Mouse (Mus musculus) forebrain, embryonic 11.5 days (tissue): ENCODE measurements around the gene Lamp1. TPM values are rescaled to one million over a fixed set of nuclear protein-coding genes. Genes with fewer than 3 reads are reported as not detected.

Experiments used
- ATAC-seq: fragments of 200-750 bp; cut with Nextera tagmentation; replicated peaks from 2 replicates; pipeline ENCODE4 v1.8.0; 2017; ENCODE audit warnings: moderate TSS enrichment; ENCODE audit not compliant: low FRiP score
- DNase-seq: peaks from one replicate; pipeline ENCODE4 v3.0.0-alpha.2; 2017; ENCODE audit warnings: low spot score
- H3K27ac ChIP-seq: fragments of 300-500 bp; sonication (generic); 2 replicates; pipeline ENCODE4 v1.5.1; 2014; ENCODE audit warnings: low read depth, low read length
- H3K27me3 ChIP-seq: fragments of 300-500 bp; sonication (generic); 2 replicates; pipeline ENCODE4 v1.6.1; 2014; ENCODE audit warnings: mild to moderate bottlenecking, low read length, mixed read lengths; ENCODE audit not compliant: control insufficient read depth, insufficient read depth
- H3K36me3 ChIP-seq: fragments of 300-500 bp; sonication (generic); 2 replicates; pipeline ENCODE4 v1.6.1; 2014; ENCODE audit warnings: mild to moderate bottlenecking, low read length, moderate library complexity, mixed read lengths; ENCODE audit not compliant: control insufficient read depth, insufficient read depth
- H3K4me1 ChIP-seq: fragments of 300-500 bp; sonication (generic); replicated peaks from 2 replicates; pipeline ENCODE4 v1.6.1; 2014; ENCODE audit warnings: low read length, mixed read lengths; ENCODE audit not compliant: control insufficient read depth, insufficient read depth
- H3K4me2 ChIP-seq: fragments of 300-500 bp; sonication (generic); 2 replicates; pipeline ENCODE4 v1.6.1; 2014; ENCODE audit warnings: low read depth, mild to moderate bottlenecking, low read length, moderate library complexity, mixed read lengths; ENCODE audit not compliant: severe bottlenecking
- H3K4me3 ChIP-seq: fragments of 300-500 bp; sonication (generic); 2 replicates; pipeline ENCODE4 v1.5.1; 2014; ENCODE audit warnings: low read depth, low read length
- H3K9ac ChIP-seq: fragments of 300-500 bp; sonication (generic); 2 replicates; pipeline ENCODE4 v1.6.1; 2014; ENCODE audit warnings: low read length
- H3K9me3 ChIP-seq: fragments of 300-500 bp; sonication (generic); 2 replicates; pipeline ENCODE4 v1.6.1; 2016; ENCODE audit warnings: low read length, mixed read lengths; ENCODE audit not compliant: control insufficient read depth
- WGBS: fragments of 180-500 bp; shearing (Covaris S2); extraction: QIAGEN DNeasy Blood & Tissue Kit; methylation state at CpG from one replicate; pipeline ENCODE4 v1.1.7; 2014; 5-methylcytosine and 5-hydroxymethylcytosine counted together
- polyA plus RNA-seq: library from polyadenylated mRNA; unstranded; fragments of >200 nt; fragmentation: Nextera tagmentation; extraction: Ambion mirVana; gene quantifications from 2 replicates; pipeline ENCODE4 v1.2.1, GENCODE M21; 2014

Lamp1 gene
- polyA plus RNA-seq, 1 experiment from 2014 or later, result 240 TPM

- Histone ChIP-seq H3K9ac (no peak overlapping the region), H3K36me3 (no peaks in the 10 kb centered on the region; the same call in none of the 2 replicates), H3K4me3 (no peak overlapping the region), H3K27ac (no peak overlapping the region), H3K27me3 (no peaks in the 10 kb centered on the region), H3K9me3 (no peaks in the 10 kb centered on the region), H3K4me2 (no peak overlapping the region), H3K4me1 (no peaks in the 10 kb centered on the region)
- no peak for ATAC-seq
- no peak for DNase-seq
- WGBS, result 48% methylated on average over 2 of the region's 2 CpGs
These were observed 22.7 kb downstream of the Lamp1 start for GRCm38 (mm10) chr8:13181691-13181976.

GRCm38 (mm10) chr8:13186819-13187218, 27.9 kb downstream of the Lamp1 start:
- no peak for ATAC-seq
- Histone ChIP-seq H3K4me1 (no peaks in the 10 kb centered on the region), H3K36me3 (no peaks in the 10 kb centered on the region), H3K27me3 (no peaks in the 10 kb centered on the region), H3K27ac (no peak overlapping the region), H3K9me3 (no peaks in the 10 kb centered on the region), H3K9ac (no peak overlapping the region), H3K4me2 (no peak overlapping the region), H3K4me3 (no peak overlapping the region)
- 94% methylated on average over 8 of the region's 8 CpGs for WGBS
- DNase-seq, result no peak

GRCm38 (mm10) chr8:13187229-13187628, 28.3 kb downstream of the Lamp1 start:
- DNase-seq, result no peak
- 84% methylated on average over 9 of the region's 9 CpGs for WGBS
- Histone ChIP-seq H3K36me3 (no peaks in the 10 kb centered on the region), H3K4me1 (no peaks in the 10 kb centered on the region), H3K27me3 (no peaks in the 10 kb centered on the region), H3K9me3 (no peaks in the 10 kb centered on the region), H3K27ac (no peak overlapping the region), H3K4me3 (no peak overlapping the region), H3K9ac (no peak overlapping the region), H3K4me2 (no peak overlapping the region)
- no peak for ATAC-seq

- no peaks in the 10 kb centered on the region for H3K36me3 ChIP-seq
- no peaks in the 10 kb centered on the region for H3K27me3 ChIP-seq
- no peaks in the 10 kb centered on the region for H3K9me3 ChIP-seq
- H3K4me1 ChIP-seq, result no peaks in the 10 kb centered on the region
- no peak overlapping the region for H3K4me2 ChIP-seq
- ATAC-seq (no peak), DNase-seq (no peak)
- no peak overlapping the region for H3K4me3 ChIP-seq
- 59% methylated on average over 7 of the region's 7 CpGs for WGBS
- H3K9ac ChIP-seq, result no peak overlapping the region
- no peak overlapping the region for H3K27ac ChIP-seq
These were observed 28.7 kb downstream of the Lamp1 start for GRCm38 (mm10) chr8:13187638-13188037.

GRCm38 (mm10) chr8:13188052-13188555, 29.1 kb downstream of the Lamp1 start:
- H3K27me3 ChIP-seq, result no peaks in the 10 kb centered on the region
- no peak overlapping the region for H3K9ac ChIP-seq
- no peak overlapping the region for H3K4me3 ChIP-seq
- DNase-seq (no peak), ATAC-seq (no peak)
- H3K27ac ChIP-seq, result no peak overlapping the region
- WGBS, result 88% methylated on average over 13 of the region's 13 CpGs
- H3K4me1 ChIP-seq, result no peaks in the 10 kb centered on the region
- H3K36me3 ChIP-seq, result no peaks in the 10 kb centered on the region
- no peaks in the 10 kb centered on the region for H3K9me3 ChIP-seq
- H3K4me2 ChIP-seq, result no peak overlapping the region

- 97% methylated on average over 1 of the region's 1 CpGs for WGBS
- Histone ChIP-seq H3K9ac (no peak overlapping the region), H3K27ac (no peak overlapping the region), H3K4me3 (no peak overlapping the region), H3K4me2 (no peak overlapping the region), H3K9me3 (no peaks in the 10 kb centered on the region), H3K27me3 (no peaks in the 10 kb centered on the region), H3K36me3 (no peaks in the 10 kb centered on the region), H3K4me1 (no peaks in the 10 kb centered on the region)
- ATAC-seq (no peak), DNase-seq (no peak)
These were observed 29.9 kb downstream of the Lamp1 start for GRCm38 (mm10) chr8:13188857-13189256.

- DNase-seq, result no peak
- no peaks in the 10 kb centered on the region for H3K36me3 ChIP-seq
- no peaks in the 10 kb centered on the region for H3K9me3 ChIP-seq
- H3K27me3 ChIP-seq, result no peaks in the 10 kb centered on the region
- H3K4me2 ChIP-seq, result no peak overlapping the region
- no peak overlapping the region for H3K27ac ChIP-seq
- H3K9ac ChIP-seq, result no peak overlapping the region
- no peak for ATAC-seq
- WGBS, result 92% methylated on average over 8 of the region's 8 CpGs
- 0 out of 2 replicates have a peak, but pooled peaks cover 3% of the 10 kb centered on the region for H3K4me1 ChIP-seq
- no peak overlapping the region for H3K4me3 ChIP-seq
These were observed 31.3 kb downstream of the Lamp1 start for GRCm38 (mm10) chr8:13190235-13190634.

GRCm38 (mm10) chr8:13194818-13195217, 35.9 kb downstream of the Lamp1 start:
- H3K9me3 ChIP-seq, result no peaks in the 10 kb centered on the region
- H3K27me3 ChIP-seq, result no peaks in the 10 kb centered on the region
- no peak for ATAC-seq
- H3K9ac ChIP-seq, result no peak overlapping the region; the same call in 1 of the 2 replicates
- H3K27ac ChIP-seq, result 0 out of 2 replicates have a peak overlapping the region, but pooled peaks have one; percentile 6
- 15% methylated on average over 10 of the region's 10 CpGs for WGBS
- no peak overlapping the region for H3K4me2 ChIP-seq
- no peaks in the 10 kb centered on the region for H3K36me3 ChIP-seq
- H3K4me3 ChIP-seq, result no peak overlapping the region
- no peak for DNase-seq
- H3K4me1 ChIP-seq, result peaks cover 7% of the 10 kb centered on the region

- Histone ChIP-seq H3K27me3 (peaks cover 13% of the 10 kb centered on the region), H3K9me3 (no peaks in the 10 kb centered on the region), H3K4me3 (no peak overlapping the region), H3K4me1 (peaks cover 8% of the 10 kb centered on the region), H3K36me3 (no peaks in the 10 kb centered on the region), H3K9ac (no peak overlapping the region), H3K4me2 (no peak overlapping the region), H3K27ac (no peak overlapping the region)
- ATAC-seq, result no peak
- WGBS, result 94% methylated on average over 5 of the region's 5 CpGs
- no peak for DNase-seq
These were observed 38.5 kb downstream of the Lamp1 start for GRCm38 (mm10) chr8:13197493-13197892.
